Mouse (Mus musculus) liver, adult (tissue): ENCODE data around the gene Eif6.

ENCODE experiments used
- GATA4 ChIP-seq: IDR thresholded peaks from 2 replicates; pipeline ENCODE4 v1.6.1; 2014; ENCODE audit warnings: mild to moderate bottlenecking, low read length; ENCODE audit not compliant: insufficient replicate concordance

The Eif6 gene

DNA sequence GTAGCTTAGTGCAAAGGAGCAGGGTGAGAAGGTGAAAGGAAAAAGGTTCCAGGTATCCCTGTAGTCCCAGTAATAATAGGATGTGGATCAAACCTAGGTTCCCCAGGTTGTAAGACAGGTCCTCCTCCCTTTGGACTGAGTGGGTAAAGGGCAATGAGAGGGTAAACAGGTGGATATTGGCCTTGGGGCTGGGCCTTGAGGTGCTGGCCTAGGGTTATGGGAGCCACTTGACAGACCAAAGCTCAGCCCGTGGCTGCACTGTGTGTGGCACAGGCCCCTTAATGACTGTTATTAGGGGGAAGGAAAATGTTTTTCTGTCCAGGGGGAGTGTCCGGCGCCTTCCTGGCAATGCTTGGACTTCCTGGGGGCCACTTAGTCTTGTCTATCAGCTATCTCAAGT, 11.2 kb upstream of the Eif6 start:
- no peak for TF ChIP-seq GATA4

DNA sequence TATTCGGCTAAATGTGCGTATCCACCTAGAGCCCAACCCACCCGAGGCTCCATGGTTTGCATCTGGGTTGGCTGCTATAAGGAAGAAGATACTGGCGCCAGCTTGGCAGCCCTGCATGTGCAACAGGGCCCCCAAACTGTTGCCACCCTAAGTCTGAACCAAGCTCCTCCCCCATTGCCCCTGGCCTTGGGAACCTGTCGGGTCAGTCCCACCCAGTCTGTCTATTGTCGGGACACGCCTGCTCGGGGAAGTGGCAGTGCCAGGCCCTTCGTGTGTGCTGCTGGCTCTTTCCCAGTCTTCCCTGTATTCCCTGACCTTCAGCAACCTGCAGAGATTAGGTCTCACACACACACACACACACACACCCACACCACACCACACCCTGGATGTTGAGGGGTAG, 8.0 kb upstream of the Eif6 start, which contains the start of gene Fam83c:
Gene Fam83c, minus strand, starts transcription at position 123 of the 400 bp plus-strand sequence.
- TF ChIP-seq GATA4: no peak

DNA sequence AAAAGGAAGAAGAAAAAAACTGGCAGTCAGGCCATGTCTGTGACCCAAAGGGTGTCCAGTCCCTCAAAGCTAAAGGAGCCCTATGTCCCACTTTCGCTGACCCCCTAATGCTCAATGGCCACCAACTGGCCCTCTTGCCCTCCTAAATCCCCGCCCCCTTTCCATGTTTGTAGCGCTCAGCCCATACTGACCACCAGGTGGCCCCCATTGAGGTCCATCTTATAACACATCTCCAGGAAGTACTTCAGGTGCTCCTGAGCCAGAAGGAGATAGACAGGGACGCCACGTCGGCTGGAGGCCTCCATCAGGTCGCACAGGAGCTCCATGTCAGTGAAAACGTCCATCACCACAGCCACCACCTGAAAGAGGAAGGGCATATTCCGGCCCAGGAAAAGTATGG, 4.6 kb upstream of the Eif6 start:
- TF ChIP-seq GATA4: no peak

DNA sequence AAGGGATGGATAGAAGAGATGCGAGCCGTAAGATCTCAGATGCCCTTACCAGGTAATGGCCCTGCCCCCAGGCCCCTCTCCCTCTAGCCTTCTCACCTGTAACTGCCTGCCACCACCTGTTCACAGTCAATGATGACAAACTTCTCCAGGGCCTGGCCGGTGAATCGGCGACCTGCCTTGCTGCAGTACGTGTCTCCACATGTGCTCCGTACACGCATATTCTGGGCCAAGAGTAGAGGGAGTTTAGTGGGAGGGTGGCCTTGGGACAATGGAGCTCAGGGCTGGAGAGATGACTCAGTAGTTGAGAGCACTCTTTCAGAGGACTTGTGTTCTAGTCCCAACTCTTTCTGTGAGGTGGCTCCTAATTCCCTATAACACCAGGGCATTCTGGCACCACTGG, 4.1 kb upstream of the Eif6 start:
- TF ChIP-seq GATA4: no peak

DNA sequence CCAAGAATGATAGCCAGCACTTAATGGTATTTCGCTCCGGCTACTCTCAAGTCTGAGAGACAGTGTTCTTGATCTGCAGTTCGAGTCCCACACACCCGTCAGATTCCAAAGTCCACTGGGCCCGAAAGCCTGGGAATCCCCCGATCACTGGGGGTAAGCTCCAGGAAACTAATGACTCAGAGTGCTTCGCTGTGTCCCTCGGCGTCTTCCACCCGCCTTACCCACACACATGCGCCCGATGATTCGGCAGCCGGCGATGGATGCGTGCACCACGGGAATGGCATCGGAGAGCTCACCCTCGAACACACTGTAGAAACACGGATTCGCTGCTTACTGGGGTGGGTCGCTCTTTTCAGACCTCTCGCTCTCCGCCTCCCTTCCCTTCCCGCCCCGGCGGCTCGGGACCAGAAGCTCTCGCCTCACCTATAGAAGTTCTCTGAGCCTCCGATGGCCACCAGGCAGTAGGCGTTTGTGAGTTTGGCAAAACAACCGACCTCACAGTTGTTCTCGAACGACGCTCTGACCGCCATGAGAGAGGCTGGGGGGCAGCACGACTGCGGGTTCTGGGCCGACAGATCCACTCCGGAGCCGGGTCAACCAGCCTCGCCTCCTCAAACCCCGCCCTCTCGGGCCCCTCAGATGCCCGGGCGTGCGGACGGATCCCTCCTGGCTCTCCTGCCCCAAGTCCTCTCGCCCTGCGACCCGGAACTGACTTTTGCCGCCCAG, 658 bp downstream of the Eif6 start:
- no peak for TF ChIP-seq GATA4

DNA sequence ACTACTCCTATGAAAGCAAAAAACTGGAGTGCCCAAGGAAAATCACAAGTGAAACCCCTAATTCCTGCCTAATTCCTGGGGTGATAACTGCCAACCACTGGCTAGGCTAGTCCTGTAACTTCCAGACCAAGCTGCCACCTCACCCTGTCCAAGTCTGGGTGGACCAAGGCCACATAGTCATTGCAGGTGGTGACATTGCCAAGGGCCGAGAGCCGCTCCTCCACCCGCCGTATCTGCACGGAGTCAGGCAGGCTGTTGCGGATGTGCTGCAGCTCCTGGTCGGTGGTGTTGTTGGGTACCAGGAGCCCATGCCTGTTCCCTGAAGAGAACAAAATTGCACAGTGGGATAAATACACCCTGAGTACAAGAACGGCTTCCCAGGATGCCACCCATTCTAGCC, 3.0 kb downstream of the Eif6 start:
- TF ChIP-seq GATA4: no peak

DNA sequence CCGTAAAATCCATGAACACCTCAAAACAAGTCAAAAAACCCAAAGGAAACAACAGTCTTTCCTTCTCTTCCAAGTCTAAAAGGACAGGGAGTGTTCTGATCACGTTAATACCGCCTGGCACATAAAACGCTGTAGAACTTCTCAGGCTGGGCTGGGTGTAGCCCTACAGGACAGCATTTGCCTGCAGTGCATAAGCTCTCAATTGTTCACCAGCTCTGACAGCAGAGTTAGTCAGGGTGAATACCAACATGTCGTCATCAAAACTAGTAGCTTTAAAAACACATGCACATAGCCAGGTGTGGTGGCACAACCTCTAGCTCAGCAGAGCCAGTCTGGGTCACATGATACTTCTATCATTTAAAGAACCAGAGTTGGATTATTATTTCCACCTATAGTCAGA, 5.9 kb downstream of the Eif6 start:
- no peak for TF ChIP-seq GATA4

DNA sequence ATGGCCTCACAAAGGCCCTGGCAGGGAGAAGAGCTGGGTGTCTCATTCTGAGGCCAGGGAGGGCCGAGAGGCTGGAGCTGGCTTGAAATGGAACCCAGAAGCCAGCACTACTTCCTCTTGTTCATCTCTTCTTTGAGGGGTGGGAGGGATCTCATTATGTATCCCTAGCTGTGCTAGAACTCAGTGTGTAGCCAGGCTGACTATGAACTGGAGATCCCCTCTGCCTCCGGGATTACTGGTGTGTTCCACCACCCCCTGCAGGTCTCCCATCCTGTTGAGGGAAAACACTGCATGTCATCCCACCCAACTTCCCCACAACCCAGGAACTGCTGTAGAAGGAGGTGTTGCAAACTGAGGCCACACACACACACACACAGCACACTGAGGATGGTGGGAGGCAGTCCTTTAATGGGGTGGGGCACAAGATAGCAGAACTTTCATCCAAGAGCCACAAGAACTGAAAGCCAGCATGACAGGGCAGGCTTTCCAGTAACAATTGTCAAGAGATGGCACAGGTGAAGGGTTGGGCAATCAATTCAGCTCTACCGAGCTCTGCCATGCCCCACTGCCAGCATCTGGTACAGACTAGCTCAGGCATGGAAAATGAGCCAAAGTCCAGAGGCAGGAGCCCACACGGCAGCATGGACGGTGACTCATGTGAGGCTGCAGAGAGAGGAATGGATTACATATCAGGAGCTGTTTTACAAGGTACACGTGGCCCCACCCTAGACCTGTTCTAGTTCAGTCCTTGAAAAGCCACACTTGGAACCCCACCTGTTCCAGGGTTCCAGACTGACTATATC, 7.1 kb downstream of the Eif6 start:
- TF ChIP-seq GATA4: no peak

DNA sequence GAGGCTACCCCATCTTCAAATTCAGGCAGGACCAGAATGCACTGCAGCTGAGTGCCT, 7.5 kb downstream of the Eif6 start, which contains the start of gene BC029722:
Gene BC029722, minus strand, starts transcription at position 35 of the 57 bp plus-strand sequence.
- no peak for TF ChIP-seq GATA4

DNA sequence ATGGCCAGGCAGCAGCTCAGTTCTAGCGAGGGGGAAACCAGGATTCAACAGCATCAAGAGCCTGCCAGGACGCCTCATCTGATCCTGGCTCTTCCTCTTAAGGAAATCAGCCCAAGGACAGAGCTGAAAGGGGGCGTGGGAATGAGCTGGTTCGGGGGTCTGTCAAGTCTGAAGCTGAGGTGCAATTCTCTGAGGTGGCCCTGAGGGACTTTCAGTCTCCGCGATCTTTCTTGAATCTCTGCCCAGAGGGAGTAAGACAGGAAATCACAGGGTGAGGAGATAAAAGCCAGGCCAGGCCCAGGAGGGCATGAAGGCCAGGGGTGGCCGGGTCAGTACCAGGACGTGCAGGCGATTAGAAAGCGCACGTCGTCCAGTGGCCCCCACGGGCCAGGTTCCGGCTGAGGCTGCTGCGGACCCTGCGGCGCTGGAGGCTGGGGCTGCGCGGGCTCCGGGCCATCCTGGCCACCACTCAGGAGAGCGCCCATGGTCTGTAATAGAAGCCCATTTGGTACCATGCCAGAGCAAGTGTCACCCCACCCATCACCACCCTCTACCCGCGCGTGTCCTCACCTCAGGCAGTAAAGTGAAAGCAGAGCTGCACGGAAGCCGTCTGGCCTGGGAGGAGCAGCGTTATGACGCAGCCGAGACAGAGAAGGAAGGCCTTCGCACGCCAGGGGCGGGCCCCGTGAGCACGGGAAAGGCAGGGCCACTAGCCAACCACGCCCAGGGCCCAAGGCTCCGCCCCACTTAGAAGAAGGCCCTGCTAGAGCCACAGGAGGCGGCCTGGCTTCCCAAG, 7.9 kb downstream of the Eif6 start:
- TF ChIP-seq GATA4: peak; percentile 90; the same call in 1 of the 2 replicates

DNA sequence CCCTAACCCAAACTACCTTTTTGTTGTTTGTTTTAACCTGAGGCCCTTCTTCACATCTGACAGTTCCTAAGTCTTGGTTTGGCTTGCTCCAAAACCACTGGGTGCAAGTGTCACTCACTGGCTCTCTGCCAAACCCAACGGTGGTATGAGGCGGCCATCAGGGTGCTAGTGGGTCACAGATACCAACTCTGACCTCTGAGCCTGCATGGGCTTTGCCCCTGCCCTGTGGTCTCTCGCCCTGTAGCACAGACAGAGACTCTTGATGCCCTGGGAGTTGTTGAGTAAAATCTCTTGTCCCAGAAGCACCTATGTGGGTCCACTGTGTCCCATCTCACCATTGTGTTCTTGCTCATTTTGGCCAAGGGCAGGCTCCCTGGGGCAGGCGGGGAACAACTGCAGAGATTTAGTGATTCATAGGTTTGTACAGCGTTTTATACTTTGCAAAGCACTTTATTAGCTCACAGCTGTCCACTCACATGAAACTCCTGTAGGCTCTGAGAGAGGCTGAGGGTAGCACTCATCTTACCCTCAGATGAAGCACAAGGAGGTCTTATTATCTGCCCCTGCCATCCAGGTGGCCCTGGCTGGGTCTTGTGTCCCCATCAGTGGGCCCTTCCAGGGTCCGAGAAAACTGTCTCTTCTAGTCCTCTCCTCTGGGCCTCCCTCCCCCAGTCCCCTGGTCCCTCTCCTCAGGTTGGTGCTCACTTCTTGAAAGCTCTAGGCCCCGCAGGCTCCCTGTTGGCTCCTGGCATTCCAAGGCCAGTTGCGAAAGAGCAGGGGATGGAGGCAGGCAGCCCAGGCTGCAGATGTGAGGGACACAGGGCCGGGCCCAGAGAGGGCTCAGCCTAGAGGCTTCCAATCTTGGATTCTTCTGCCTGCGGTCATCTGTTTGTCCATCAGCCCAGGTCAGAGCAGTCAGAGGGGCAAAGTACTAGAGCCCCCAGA, 9.2 kb downstream of the Eif6 start:
- TF ChIP-seq GATA4: no peak

DNA sequence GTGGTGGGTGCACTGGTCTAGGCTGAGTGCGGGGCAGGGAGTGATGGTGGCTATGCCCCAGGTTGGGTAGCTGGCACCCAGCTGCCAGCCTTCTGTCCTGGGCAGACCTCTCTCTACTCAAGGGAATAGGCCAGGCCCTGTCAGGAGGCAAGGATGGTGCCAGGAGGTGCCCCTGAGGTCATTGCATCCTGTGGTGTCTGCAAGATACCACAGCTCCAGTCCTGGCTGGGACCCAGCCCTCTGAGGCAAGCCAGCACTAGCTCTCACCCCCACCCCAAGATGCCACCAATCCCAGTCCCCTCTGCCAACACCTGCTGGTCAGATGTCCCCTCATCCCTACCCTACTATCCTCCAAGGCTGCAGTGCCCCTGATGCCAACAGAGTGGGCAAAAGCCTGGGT, 10.5 kb downstream of the Eif6 start:
- no peak for TF ChIP-seq GATA4

DNA sequence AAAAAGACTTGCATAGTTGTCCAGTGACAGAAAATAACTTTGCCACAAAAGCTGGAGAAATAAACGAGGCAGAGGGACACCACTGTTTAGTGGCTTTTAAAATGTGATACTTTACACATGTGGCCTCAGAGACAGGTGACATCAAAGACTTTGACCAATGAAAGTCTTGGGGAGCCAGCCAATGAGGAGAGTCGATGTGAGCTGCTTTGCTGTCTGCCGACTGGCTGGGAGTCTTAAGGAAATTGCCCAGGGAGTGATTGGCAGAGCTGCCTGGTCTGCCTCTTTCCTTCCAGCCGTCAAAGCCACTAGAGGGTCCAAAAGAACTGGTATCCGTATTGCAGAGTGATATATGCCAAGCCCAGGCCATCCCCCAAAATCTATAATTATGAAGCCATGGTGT, 11.9 kb downstream of the Eif6 start:
- no peak for TF ChIP-seq GATA4

DNA sequence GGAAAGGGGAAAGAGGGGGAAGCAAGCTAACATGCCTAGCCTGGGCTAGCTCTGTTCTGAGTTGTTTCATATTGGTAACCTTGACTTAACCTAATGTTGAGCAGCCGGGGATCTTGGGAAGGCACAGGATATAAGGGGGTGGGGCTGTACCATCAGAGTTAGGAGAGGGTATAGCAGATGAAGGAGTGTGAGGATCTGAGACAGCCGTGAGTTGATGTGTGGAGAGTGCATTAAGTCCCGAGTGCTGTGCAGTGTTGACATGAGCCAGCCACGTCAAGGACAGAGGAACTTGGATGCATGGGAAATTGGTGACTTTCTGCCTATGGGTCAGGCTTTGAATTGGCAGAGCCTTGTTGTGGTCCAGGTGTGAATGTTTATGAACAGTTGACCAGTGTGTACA, 14.1 kb downstream of the Eif6 start:
- TF ChIP-seq GATA4: no peak

DNA sequence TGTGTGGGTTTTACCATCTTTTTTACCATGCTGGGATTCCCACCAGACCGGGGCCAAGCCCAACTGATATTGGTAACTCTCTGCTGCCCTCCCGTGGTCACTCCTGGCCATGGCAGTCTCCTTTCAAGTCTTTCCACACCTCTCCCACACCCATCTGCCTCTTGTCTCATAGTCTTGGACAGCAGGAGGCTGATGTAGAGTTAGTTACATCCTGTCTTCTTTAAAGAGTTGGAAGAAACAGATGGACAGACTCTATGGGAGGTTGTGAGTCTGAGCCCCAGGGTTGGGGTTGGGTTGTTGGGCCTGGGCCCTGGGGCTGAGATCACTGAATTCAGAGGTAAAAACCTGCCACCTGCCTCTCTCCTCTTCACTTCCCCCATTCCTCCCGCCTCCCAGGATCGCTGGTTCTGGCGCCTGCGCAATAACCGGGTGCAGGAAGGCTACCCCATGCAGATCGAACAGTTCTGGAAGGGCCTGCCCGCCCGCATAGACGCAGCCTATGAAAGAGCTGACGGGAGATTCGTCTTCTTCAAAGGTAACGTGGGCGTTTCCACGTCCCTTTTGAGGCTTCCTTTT, 14.8 kb downstream of the Eif6 start:
- no peak for TF ChIP-seq GATA4

DNA sequence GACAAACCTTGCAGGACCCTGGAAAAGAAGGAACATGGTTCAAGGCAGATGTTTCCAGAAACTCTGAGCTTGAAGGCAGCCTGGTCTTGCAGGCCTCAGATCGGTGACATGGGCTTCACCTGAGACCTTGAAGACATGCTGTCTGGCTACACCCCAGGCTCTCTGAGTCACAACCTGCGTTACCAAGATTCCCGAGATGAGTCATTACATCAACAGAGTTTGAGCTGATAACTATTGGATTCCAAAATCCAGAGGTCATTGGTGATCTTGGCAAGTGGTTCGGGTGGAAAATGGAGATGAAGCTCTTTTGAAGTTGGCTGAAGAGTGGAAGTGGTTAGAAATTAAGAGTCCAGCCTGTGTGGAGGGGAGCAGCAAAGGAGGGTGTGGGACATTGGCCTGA, 17.1 kb downstream of the Eif6 start:
- TF ChIP-seq GATA4: no peak

DNA sequence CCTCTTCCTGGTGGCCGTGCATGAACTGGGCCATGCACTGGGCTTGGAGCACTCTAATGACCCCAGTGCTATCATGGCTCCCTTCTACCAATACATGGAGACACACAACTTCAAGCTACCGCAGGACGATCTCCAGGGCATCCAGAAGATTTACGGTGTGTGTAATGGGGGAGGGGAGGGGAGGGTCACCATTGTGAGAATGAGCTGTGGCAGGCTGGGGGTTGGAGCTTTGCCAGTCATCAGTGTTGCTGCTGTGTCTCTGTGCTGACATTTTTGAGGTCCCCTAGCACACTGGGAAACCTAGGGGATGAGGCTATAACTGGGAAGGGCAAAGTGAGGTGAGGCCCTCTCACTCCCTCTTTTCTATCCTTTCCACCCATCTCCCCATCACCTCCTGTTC, 19.3 kb downstream of the Eif6 start:
- no peak for TF ChIP-seq GATA4
